ENCODE assay signal across 8 mouse cellular contexts in genomic region chr7:28593206-28594111, GRCm38 (mm10). TPM values are rescaled to one million over a fixed set of nuclear protein-coding genes. Genes with fewer than 3 reads are reported as not detected.
DNase-seq lines count a peak whose midpoint lies in the region; ATAC-seq lines count a peak whose summit lies in the region.
"Had no signal": no experiment of that assay in that cellular context is flagged by ENCODE, and none has a peak within 500 bp of the region (broad histone marks: within the 10 kb centered on the region; RNA-seq: fewer than 3 reads in every experiment).

No protein-coding gene starts in this region.

- H3K4me2 ChIP-seq in kidney, embryonic 15.5 days, result peak overlapping the region; percentile 21; the same call in 1 of the 2 replicates
- H3K4me2 ChIP-seq: liver, embryonic 15.5 days had no signal

- peak overlapping the region; percentile 29; the same call in 1 of the 2 replicates for H3K9ac ChIP-seq in kidney, embryonic 15.5 days
- H3K9ac ChIP-seq: liver, embryonic 15.5 days had no signal

- no peak overlapping the region for H3K4me3 ChIP-seq in kidney, embryonic 15.5 days (replicated peaks)
- H3K4me3 ChIP-seq: liver, embryonic 15.5 days had no signal

- H3K27ac ChIP-seq in kidney, embryonic 15.5 days, result peak overlapping the region; percentile 75
- H3K27ac ChIP-seq: liver, embryonic 15.5 days had no signal

- H3K9me3 ChIP-seq in kidney, embryonic 15.5 days (replicated peaks), result no peaks in the 10 kb centered on the region
- H3K9me3 ChIP-seq: liver, embryonic 15.5 days had no signal

- H3K27me3 ChIP-seq in kidney, embryonic 15.5 days, result no peaks in the 10 kb centered on the region
- H3K27me3 ChIP-seq: liver, embryonic 15.5 days had no signal

- H3K4me1 ChIP-seq in kidney, embryonic 15.5 days, result peaks cover 89% of the 10 kb centered on the region

- 24% methylated on average over 14 of the region's 14 CpGs for WGBS in kidney, embryonic 15.5 days

- peak; percentile 43 to 46 for DNase-seq in spleen, adult 18-20 months
- no peak for DNase-seq in spleen, adult 12 weeks (ENCODE audit: low spot score)
- peak; percentile 64 for DNase-seq in gastrocnemius, postnatal 25 days
- peak; percentile 45 for DNase-seq in skeletal muscle tissue, adult 2 months (ENCODE audit: low read depth, low spot score)
- no peak for DNase-seq in layer of hippocampus, adult 8-10 months (ENCODE audit: low spot score in 2 of 2)

- no peak for ATAC-seq in kidney, embryonic 15.5 days (replicated peaks; ENCODE audit: low FRiP score)
- ATAC-seq in frontal cortex, adult (ENCODE audit: low TSS enrichment), result no peak

- 0 out of 2 replicates have a peak, but pooled peaks cover 3% of the 10 kb centered on the region for H3K36me3 ChIP-seq in kidney, embryonic 15.5 days

RNA-seq across cellular contexts. Expression of gene Samd4b, which starts 4.5 kb away (rescaled TPM):
- 10 to 100 TPM in 1 of 2 experiments, 1 to 10 TPM in 1; 9.8 to 14.0 TPM for total RNA-seq in gastrocnemius, postnatal 25 days (2021)
- 28.8 and 33.6 TPM in 2 replicates for polyA plus RNA-seq in kidney, embryonic 15.5 days (2015; fragmentation: Nextera tagmentation; extraction: Ambion mirVana)
- 10 to 100 TPM; 62.6 to 73.9 (median 66.2) TPM for total RNA-seq in layer of hippocampus, adult 8-10 months (2022)

RNA-seq across cellular contexts. Expression of gene Pak4, which starts 4.5 kb away (rescaled TPM):
- 1 to 10 TPM; 3.0 TPM for total RNA-seq in gastrocnemius, postnatal 25 days (2021)
- 63.9 and 72.1 TPM in 2 replicates for polyA plus RNA-seq in kidney, embryonic 15.5 days (2015; fragmentation: Nextera tagmentation; extraction: Ambion mirVana)
- 10 to 100 TPM; 12.2 to 14.2 (median 13.1) TPM for total RNA-seq in layer of hippocampus, adult 8-10 months (2022)

RNA-seq across cellular contexts. Expression of gene Acp7, which starts 37.7 kb away (rescaled TPM):
- not detected for total RNA-seq in gastrocnemius, postnatal 25 days (2021)
- polyA plus RNA-seq in kidney, embryonic 15.5 days (2015; fragmentation: Nextera tagmentation; extraction: Ambion mirVana), result not detected in 2 replicates
- total RNA-seq in layer of hippocampus, adult 8-10 months (2022), result 1 to 10 TPM; 2.2 to 3.8 (median 2.4) TPM
- polyA plus RNA-seq: liver, embryonic 15.5 days had no signal

RNA-seq across cellular contexts. Expression of gene Nccrp1, which starts 46.4 kb away (rescaled TPM):
- total RNA-seq in gastrocnemius, postnatal 25 days (2021), result not detected
- 0.14 TPM in 1 of 2 replicates, not detected in the other for polyA plus RNA-seq in kidney, embryonic 15.5 days (2015; fragmentation: Nextera tagmentation; extraction: Ambion mirVana)
- under 1 TPM in 1 of 4 experiments, not detected in 3; 0.36 TPM for total RNA-seq in layer of hippocampus, adult 8-10 months (2022)
- polyA plus RNA-seq: liver, embryonic 15.5 days had no signal

RNA-seq across cellular contexts. Expression of gene Sycn, which starts 52.8 kb away (rescaled TPM):
- not detected for total RNA-seq in gastrocnemius, postnatal 25 days (2021)
- polyA plus RNA-seq in kidney, embryonic 15.5 days (2015; fragmentation: Nextera tagmentation; extraction: Ambion mirVana), result not detected in 2 replicates
- not detected for total RNA-seq in layer of hippocampus, adult 8-10 months (2022)
- polyA plus RNA-seq: liver, embryonic 15.5 days had no signal

Comparison
In these comparisons a context has a peak if more than half of its experiments do, and no peak if none do; other contexts are left out.
1. DNase-seq: peak in spleen, adult 18-20 months (2 of 2), gastrocnemius, postnatal 25 days (single experiment) and skeletal muscle tissue, adult 2 months (single experiment); none in spleen, adult 12 weeks (single experiment) and layer of hippocampus, adult 8-10 months (0 of 2).
2. RNA of gene Samd4b, which starts 4.5 kb away (total RNA-seq): 62.6 to 73.9 TPM in layer of hippocampus, adult 8-10 months; 9.8 to 14.0 TPM in gastrocnemius, postnatal 25 days; every median in the first group is over 4 times any median in the second.